Mouse (Mus musculus): Measurements from ENCODE around the gene Asprv1.

DNA sequence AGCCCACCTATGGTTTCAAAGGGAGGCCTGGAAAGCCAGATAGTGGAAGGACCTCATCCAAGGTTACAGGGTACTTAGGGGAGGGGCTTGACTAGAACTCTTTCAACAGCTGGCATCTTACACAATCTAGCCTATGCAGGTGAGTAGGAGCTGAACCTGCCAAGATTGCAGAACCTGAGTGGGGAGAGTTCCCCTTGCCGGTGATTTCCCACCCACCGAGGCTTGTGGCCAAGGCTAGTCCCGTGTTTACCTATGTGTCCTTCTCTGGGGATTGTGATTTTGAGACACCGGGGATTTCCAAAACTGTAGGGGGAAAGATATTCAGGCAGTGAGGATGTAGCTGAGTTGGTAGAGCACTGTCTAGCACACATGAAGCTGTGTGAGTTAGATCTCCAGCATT is 12.7 kb upstream of the Asprv1 start:
- no peak for TF ChIP-seq POLR2A (IDR thresholded peaks at IDR 0.05; ENCODE audit: insufficient read depth, low read depth, low read length)
- TF ChIP-seq CTCF (IDR thresholded peaks at IDR 0.05; ENCODE audit: insufficient read depth, low read depth, low read length): no peak
